In the genomic region with DNA sequence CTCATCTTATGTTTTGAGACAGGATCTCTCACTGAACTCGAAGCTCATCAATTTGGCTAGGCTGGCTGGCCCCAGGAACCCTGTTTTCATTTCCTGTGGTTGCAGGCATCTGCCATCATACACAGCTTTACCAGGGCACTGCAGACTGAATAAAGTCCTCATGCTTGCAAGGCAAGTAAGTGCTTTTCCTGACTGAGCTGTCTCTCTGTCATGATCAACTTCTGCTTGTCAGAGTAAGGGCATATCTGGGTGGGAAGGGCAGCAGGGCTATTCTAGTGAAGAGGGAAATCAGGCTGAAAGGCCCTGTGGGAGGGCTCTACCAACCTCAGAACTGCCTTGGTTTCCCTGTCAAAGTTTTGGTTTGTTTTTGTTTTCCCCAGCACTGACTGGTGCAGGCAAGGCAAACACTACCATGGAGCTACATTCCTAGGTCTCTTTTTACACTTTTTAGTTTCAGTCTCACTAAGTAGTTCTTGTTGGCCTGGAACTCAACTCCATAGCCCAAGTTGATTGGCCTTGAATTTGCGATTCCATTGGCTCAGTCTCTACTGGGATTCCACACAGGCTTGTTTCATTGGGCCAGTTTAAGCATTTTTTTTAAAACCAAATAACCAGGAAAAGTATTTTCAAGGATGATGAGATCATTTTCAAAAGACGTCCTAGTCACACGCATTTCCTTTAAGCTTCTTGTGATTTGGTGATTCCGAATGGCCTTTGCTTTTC, we compare ENCODE assay signal across 8 mouse cellular contexts. TPM values are rescaled to one million over a fixed set of nuclear protein-coding genes. Genes with fewer than 3 reads are reported as not detected.
A peak's percentile ranks its signal among the peaks of the same experiment; 100 is the strongest.
DNase-seq lines count a peak whose midpoint lies in the region; ATAC-seq and TF ChIP-seq lines count a peak whose summit lies in the region.

No protein-coding gene starts in this region.

- WGBS in bone marrow, adult 2 months, result 38% methylated on average over 5 of the region's 5 CpGs
- WGBS in heart, embryonic 12.5 days, result 35% methylated on average over 5 of the region's 5 CpGs
- 30% methylated on average over 5 of the region's 5 CpGs for WGBS in liver, embryonic 11.5 days

- H3K27me3 ChIP-seq in heart, embryonic 12.5 days (replicated peaks), result no peaks in the 10 kb centered on the region
- H3K27me3 ChIP-seq in liver, embryonic 11.5 days (replicated peaks; ENCODE audit: control insufficient read depth, insufficient read depth, low read length), result no peaks in the 10 kb centered on the region

- H3K4me3 ChIP-seq in bone marrow, adult 2 months (replicated peaks; ENCODE audit: control insufficient read depth, low read depth, low read length), result no peak overlapping the region
- peak overlapping the region; percentile 26; the same call in 1 of the 2 replicates for H3K4me3 ChIP-seq in heart, embryonic 12.5 days
- no peak overlapping the region for H3K4me3 ChIP-seq in liver, embryonic 11.5 days (ENCODE audit: low read depth, low read length)

- H3K4me2 ChIP-seq in heart, embryonic 12.5 days, result peak overlapping the region; percentile 59
- peak overlapping the region; percentile 79 for H3K4me2 ChIP-seq in liver, embryonic 11.5 days

- H3K9ac ChIP-seq in heart, embryonic 12.5 days, result 0 out of 2 replicates have a peak overlapping the region, but pooled peaks have one; percentile 13
- H3K9ac ChIP-seq in liver, embryonic 11.5 days (ENCODE audit: low read depth, low read length), result peak overlapping the region; percentile 62; the same call in 1 of the 2 replicates

- H3K36me3 ChIP-seq in heart, embryonic 12.5 days, result no peaks in the 10 kb centered on the region
- no peaks in the 10 kb centered on the region for H3K36me3 ChIP-seq in liver, embryonic 11.5 days (ENCODE audit: control insufficient read depth, insufficient read depth, low read length)

- DNase-seq in CD4-positive helper T cell, adult 2 months (ENCODE audit: low read depth, low spot score), result peak; percentile 33
- DNase-seq in liver, embryonic 11.5 days (ENCODE audit: low spot score), result no peak
- peak; percentile 54 for DNase-seq in skeletal muscle tissue, adult 2 months (ENCODE audit: low read depth, low spot score)
- DNase-seq in layer of hippocampus, postnatal 36 days, result no peak
- DNase-seq in cerebellum, postnatal 36 days, result no peak
- DNase-seq in embryo, embryonic 9.5 days (ENCODE audit: extremely low spot score), result no peak

- H3K4me1 ChIP-seq in bone marrow, adult 2 months (ENCODE audit: control insufficient read depth, insufficient read depth, low read length), result no peaks in the 10 kb centered on the region; the same call in 1 of the 2 replicates
- peaks cover 24% of the 10 kb centered on the region for H3K4me1 ChIP-seq in heart, embryonic 12.5 days (replicated peaks)
- H3K4me1 ChIP-seq in liver, embryonic 11.5 days (replicated peaks; ENCODE audit: control insufficient read depth, insufficient read depth, low read length), result peaks cover 8% of the 10 kb centered on the region

- TF ChIP-seq POLR2A in bone marrow, adult 2 months (IDR thresholded peaks at IDR 0.05; ENCODE audit: borderline replicate concordance, control insufficient read depth, low read depth, low read length), result no peak

- no peaks in the 10 kb centered on the region; the same call in 1 of the 2 replicates for H3K9me3 ChIP-seq in heart, embryonic 12.5 days (replicated peaks)
- H3K9me3 ChIP-seq in liver, embryonic 11.5 days (ENCODE audit: control insufficient read depth, low read length), result no peaks in the 10 kb centered on the region

- 0 out of 2 replicates have a peak overlapping the region, but pooled peaks have one; percentile 4 for H3K27ac ChIP-seq in bone marrow, adult 2 months (ENCODE audit: control insufficient read depth, insufficient read depth, low read depth, low read length, poor library complexity)
- H3K27ac ChIP-seq in heart, embryonic 12.5 days (ENCODE audit: poor library complexity, severe bottlenecking), result peak overlapping the region; percentile 96
- peak overlapping the region; percentile 89 for H3K27ac ChIP-seq in liver, embryonic 11.5 days (ENCODE audit: low read depth, low read length)

- TF ChIP-seq CTCF in bone marrow, adult 2 months (IDR thresholded peaks at IDR 0.05; ENCODE audit: control insufficient read depth, insufficient read depth, low read length), result no peak

- no peak for ATAC-seq in heart, embryonic 12.5 days (ENCODE audit: insufficient number of reproducible peaks, low FRiP score)
- no peak for ATAC-seq in liver, embryonic 11.5 days (replicated peaks; ENCODE audit: low FRiP score)

RNA-seq across cellular contexts. Expression of a gene that starts 31.7 kb away (rescaled TPM):
- polyA plus RNA-seq in bone marrow, adult 2 months (2011; ENCODE audit: insufficient read depth, insufficient read length, low replicate concordance, missing spikeins), result 49.9 and 69.5 TPM in 2 replicates
- 474 and 476 TPM in 2 replicates for polyA plus RNA-seq in heart, embryonic 12.5 days (2016; fragmentation: Nextera tagmentation; extraction: Ambion mirVana)
- 194 and 220 TPM in 2 replicates for polyA plus RNA-seq in liver, embryonic 11.5 days (2014; fragmentation: Nextera tagmentation; extraction: Ambion mirVana)
- 10 to 100 TPM; 42.7 to 45.3 TPM for total RNA-seq in layer of hippocampus, postnatal 36 days (2021)

Comparison
In these comparisons a context has a peak if more than half of its experiments do, and no peak if none do; other contexts are left out.
1. DNase-seq: peak in CD4-positive helper T cell, adult 2 months (single experiment) and skeletal muscle tissue, adult 2 months (single experiment); none in liver, embryonic 11.5 days (single experiment), layer of hippocampus, postnatal 36 days (0 of 2), cerebellum, postnatal 36 days (0 of 2) and embryo, embryonic 9.5 days (single experiment).
2. H3K27ac ChIP-seq: peak in every context shown above with its lines; median percentile 96 in heart, embryonic 12.5 days; 89 in liver, embryonic 11.5 days; 4 in bone marrow, adult 2 months.